In genomic region chr8:84966603-84967002, GRCm38 (mm10) we compare ENCODE assay signal across 9 mouse cellular contexts. TPM values are rescaled to one million over a fixed set of nuclear protein-coding genes. Genes with fewer than 3 reads are reported as not detected.
DNase-seq lines count a peak whose midpoint lies in the region; ATAC-seq and TF ChIP-seq lines count a peak whose summit lies in the region.
"Had no signal": no experiment of that assay in that cellular context is flagged by ENCODE, and none has a peak within 500 bp of the region (broad histone marks: within the 10 kb centered on the region; RNA-seq: fewer than 3 reads in every experiment).

No protein-coding gene starts in this region.

- peak overlapping the region; percentile 59; the same call in 1 of the 2 replicates for H3K9ac ChIP-seq in hindbrain, embryonic 15.5 days

- ATAC-seq in hindbrain, embryonic 15.5 days (ENCODE audit: low FRiP score, low read depth), result no peak

- peak overlapping the region; percentile 78 for H3K27ac ChIP-seq in heart, embryonic 10.5 days
- peak overlapping the region; percentile 78; the same call in 1 of the 2 replicates for H3K27ac ChIP-seq in hindbrain, embryonic 15.5 days (replicated peaks)
- no peak overlapping the region for H3K27ac ChIP-seq in layer of hippocampus, adult 2 months

- DNase-seq in heart, embryonic 10.5 days (ENCODE audit: low spot score), result no peak
- no peak for DNase-seq in heart, postnatal 10 days
- DNase-seq in R1 (ENCODE audit: low read depth, low spot score), result peak; percentile 59
- DNase-seq in gastrocnemius, adult 18-20 months (ENCODE audit: low spot score), result no peak
- no peak for DNase-seq in layer of hippocampus, adult 2 months (ENCODE audit: low spot score in 2 of 2)
- no peak for DNase-seq in layer of hippocampus, adult 9-11 months

- H3K79me2 ChIP-seq in myocyte (ENCODE audit: control insufficient read depth, insufficient read depth), result peaks cover 14% of the 10 kb centered on the region

- peaks cover 40% of the 10 kb centered on the region for H3K4me1 ChIP-seq in heart, embryonic 10.5 days
- H3K4me1 ChIP-seq in hindbrain, embryonic 15.5 days (replicated peaks), result peaks cover 45% of the 10 kb centered on the region

- TF ChIP-seq POLR2A in myocyte (IDR thresholded peaks at IDR 0.05; ENCODE audit: insufficient read length, low read depth), result no peak

- H3ac ChIP-seq in myocyte (ENCODE audit: control insufficient read depth, insufficient read length), result no peak overlapping the region

- WGBS in heart, embryonic 10.5 days, result 20% methylated on average over 3 of the region's 3 CpGs
- WGBS in hindbrain, embryonic 15.5 days, result 60% methylated on average over 3 of the region's 3 CpGs

- peaks cover 22% of the 10 kb centered on the region for H3K36me3 ChIP-seq in heart, embryonic 10.5 days
- peaks cover 5% of the 10 kb centered on the region; the same call in 1 of the 2 replicates for H3K36me3 ChIP-seq in hindbrain, embryonic 15.5 days
- no peaks in the 10 kb centered on the region for H3K36me3 ChIP-seq in myocyte (ENCODE audit: control insufficient read depth, insufficient read depth)

- TF ChIP-seq CTCF in layer of hippocampus, adult 2 months (conservative IDR thresholded peaks at IDR 0.05), result no peak

- intact Hi-C loops in heart, postnatal 10 days (cut with DNase I), result no loop called here

- H3K4me3 ChIP-seq in heart, embryonic 10.5 days, result peak overlapping the region; percentile 78
- H3K4me3 ChIP-seq in hindbrain, embryonic 15.5 days, result peak overlapping the region; percentile 71
- H3K4me3 ChIP-seq in myocyte, result no peak overlapping the region
- H3K4me3 ChIP-seq in layer of hippocampus, adult 2 months, result no peak overlapping the region

- H3K4me2 ChIP-seq in hindbrain, embryonic 15.5 days, result peak overlapping the region; percentile 92
- peak overlapping the region; percentile 68 for H3K4me2 ChIP-seq in myocyte (ENCODE audit: low read depth)

- no peaks in the 10 kb centered on the region for H3K9me3 ChIP-seq in heart, embryonic 10.5 days
- no peaks in the 10 kb centered on the region for H3K9me3 ChIP-seq in hindbrain, embryonic 15.5 days

- H3K27me3 ChIP-seq in heart, embryonic 10.5 days (ENCODE audit: insufficient read depth, poor library complexity, severe bottlenecking), result no peaks in the 10 kb centered on the region
- H3K27me3 ChIP-seq in hindbrain, embryonic 15.5 days, result no peaks in the 10 kb centered on the region
- no peaks in the 10 kb centered on the region for H3K27me3 ChIP-seq in myocyte (ENCODE audit: control insufficient read depth, insufficient read depth, insufficient read length)

TF ChIP-seq in myocyte, 11 proteins besides CTCF, POLR2A, EP300 and RAD21:
- TF ChIP-seq POLR2AphosphoS2 (IDR thresholded peaks at IDR 0.05; ENCODE audit: insufficient read length, low read depth), result no peak
- no peak for TF ChIP-seq MAX (IDR thresholded peaks at IDR 0.05; ENCODE audit: low read depth)
- no peak for TF ChIP-seq MYOG (IDR thresholded peaks at IDR 0.05; ENCODE audit: control insufficient read depth in 1 of 3, insufficient read depth in 1 of 3, insufficient read length in 2 of 3, low read depth in 2 of 3)
- TF ChIP-seq E2F4 (IDR thresholded peaks at IDR 0.05; ENCODE audit: insufficient read depth), result no peak
- no peak for TF ChIP-seq USF1 (IDR thresholded peaks at IDR 0.05; ENCODE audit: low read depth)
- no peak for TF ChIP-seq TCF12 (IDR thresholded peaks at IDR 0.05; ENCODE audit: insufficient read depth, poor library complexity, severe bottlenecking)
- TF ChIP-seq TCF3 (IDR thresholded peaks at IDR 0.05; ENCODE audit: insufficient read length, low read depth), result no peak
- TF ChIP-seq MYOD1 (IDR thresholded peaks at IDR 0.05; ENCODE audit: control insufficient read depth in 1 of 3, insufficient read length in 2 of 3, low read depth in 2 of 3), result no peak
- TF ChIP-seq CEBPB (IDR thresholded peaks at IDR 0.05; ENCODE audit: insufficient read depth, poor library complexity, severe bottlenecking), result no peak
- no peak for TF ChIP-seq REST (IDR thresholded peaks at IDR 0.05; ENCODE audit: insufficient read depth, insufficient read length)
- TF ChIP-seq SRF (IDR thresholded peaks at IDR 0.05; ENCODE audit: control insufficient read depth, insufficient read length, low read depth), result no peak
TF ChIP-seq in myocyte: peak in this region for 0.

RNA-seq across cellular contexts. Expression of gene Gm49661, which starts 2.6 kb away (rescaled TPM):
- not detected in 2 replicates for polyA plus RNA-seq in heart, embryonic 10.5 days (2016; fragmentation: Nextera tagmentation; extraction: Ambion mirVana)
- 1 to 10 TPM in 1 of 2 experiments, not detected in 1; 1.6 TPM for total RNA-seq in heart, postnatal 10 days (2021)
- polyA plus RNA-seq in hindbrain, embryonic 15.5 days (2015; fragmentation: Nextera tagmentation; extraction: Ambion mirVana), result not detected in 2 replicates
- polyA plus RNA-seq in myocyte (2012; fragmentation: generic; extraction: Trizol), result not detected
- total RNA-seq in gastrocnemius, adult 18-20 months (2021), result not detected
- total RNA-seq in layer of hippocampus, adult 2 months (2021), result not detected

RNA-seq across cellular contexts. Expression of gene Prdx2, which starts 2.8 kb away (rescaled TPM):
- polyA plus RNA-seq in heart, embryonic 10.5 days (2016; fragmentation: Nextera tagmentation; extraction: Ambion mirVana), result 810 and 835 TPM in 2 replicates
- 100 to 1,000 TPM; 689 to 769 TPM for total RNA-seq in heart, postnatal 10 days (2021)
- 1,124 and 1,185 TPM in 2 replicates for polyA plus RNA-seq in hindbrain, embryonic 15.5 days (2015; fragmentation: Nextera tagmentation; extraction: Ambion mirVana)
- polyA plus RNA-seq in myocyte (2012; fragmentation: generic; extraction: Trizol), result 432 TPM
- 100 to 1,000 TPM; 193 to 200 TPM for total RNA-seq in gastrocnemius, adult 18-20 months (2021)
- total RNA-seq in layer of hippocampus, adult 2 months (2021), result 100 to 1,000 TPM; 323 to 345 TPM

RNA-seq across cellular contexts. Expression of gene Rnaseh2a, which starts 3.0 kb away (rescaled TPM):
- 104 and 119 TPM in 2 replicates for polyA plus RNA-seq in heart, embryonic 10.5 days (2016; fragmentation: Nextera tagmentation; extraction: Ambion mirVana)
- 10 to 100 TPM; 53.4 to 55.4 TPM for total RNA-seq in heart, postnatal 10 days (2021)
- 54.2 and 59.8 TPM in 2 replicates for polyA plus RNA-seq in hindbrain, embryonic 15.5 days (2015; fragmentation: Nextera tagmentation; extraction: Ambion mirVana)
- 74.1 TPM for polyA plus RNA-seq in myocyte (2012; fragmentation: generic; extraction: Trizol)
- 10 to 100 TPM; 21.1 to 21.7 TPM for total RNA-seq in gastrocnemius, adult 18-20 months (2021)
- total RNA-seq in layer of hippocampus, adult 2 months (2021), result 10 to 100 TPM; 43.0 to 46.9 TPM

RNA-seq across cellular contexts. Expression of gene Junb, which starts 11.9 kb away (rescaled TPM):
- 9.5 and 11.4 TPM in 2 replicates for polyA plus RNA-seq in heart, embryonic 10.5 days (2016; fragmentation: Nextera tagmentation; extraction: Ambion mirVana)
- total RNA-seq in heart, postnatal 10 days (2021), result 10 to 100 TPM; 12.6 to 12.7 TPM
- polyA plus RNA-seq in hindbrain, embryonic 15.5 days (2015; fragmentation: Nextera tagmentation; extraction: Ambion mirVana), result 6.3 and 6.8 TPM in 2 replicates
- 140 TPM for polyA plus RNA-seq in myocyte (2012; fragmentation: generic; extraction: Trizol)
- total RNA-seq in gastrocnemius, adult 18-20 months (2021), result 10 to 100 TPM in 1 of 2 experiments, 1 to 10 TPM in 1; 9.4 to 12.5 TPM
- total RNA-seq in layer of hippocampus, adult 2 months (2021), result 10 to 100 TPM; 57.7 to 63.0 TPM

RNA-seq across cellular contexts. Expression of gene Rtbdn, which starts 19.8 kb away (rescaled TPM):
- polyA plus RNA-seq in heart, embryonic 10.5 days (2016; fragmentation: Nextera tagmentation; extraction: Ambion mirVana), result 0.21 and 0.34 TPM in 2 replicates
- total RNA-seq in heart, postnatal 10 days (2021), result not detected
- 2.8 and 3.5 TPM in 2 replicates for polyA plus RNA-seq in hindbrain, embryonic 15.5 days (2015; fragmentation: Nextera tagmentation; extraction: Ambion mirVana)
- polyA plus RNA-seq in myocyte (2012; fragmentation: generic; extraction: Trizol), result not detected
- total RNA-seq in gastrocnemius, adult 18-20 months (2021), result not detected
- total RNA-seq in layer of hippocampus, adult 2 months (2021), result 1 to 10 TPM; 1.1 TPM
- polyA plus RNA-seq: large intestine, adult 2 months had no signal

Comparison
In these comparisons a context has a peak if more than half of its experiments do, and no peak if none do; other contexts are left out.
1. H3K4me3 ChIP-seq: peak in heart, embryonic 10.5 days (single experiment) and hindbrain, embryonic 15.5 days (single experiment); none in myocyte (single experiment) and layer of hippocampus, adult 2 months (single experiment).